Mouse (Mus musculus) adrenal gland, postnatal 14 days (tissue): ENCODE measurements around the gene Gdf5. TPM values are rescaled to one million over a fixed set of nuclear protein-coding genes. Genes with fewer than 3 reads are reported as not detected.
"Not testable (repeated sequence)": the region's sequence is repeated elsewhere in the genome, so short reads cannot be mapped to it uniquely, and the experiment has no call there.

ENCODE experiments used
- DNase-seq: peaks from one replicate; pipeline ENCODE4 v3.0.0; 2021; ENCODE audit warnings: mixed read lengths
- total RNA-seq: library from RNA; stranded (reverse); gene quantifications from 2 replicates; pipeline ENCODE4 v1.2.3, GENCODE M21; 2021

Gdf5 gene
- total RNA-seq, 1 experiment from 2014 or later: 1.1 TPM

DNA sequence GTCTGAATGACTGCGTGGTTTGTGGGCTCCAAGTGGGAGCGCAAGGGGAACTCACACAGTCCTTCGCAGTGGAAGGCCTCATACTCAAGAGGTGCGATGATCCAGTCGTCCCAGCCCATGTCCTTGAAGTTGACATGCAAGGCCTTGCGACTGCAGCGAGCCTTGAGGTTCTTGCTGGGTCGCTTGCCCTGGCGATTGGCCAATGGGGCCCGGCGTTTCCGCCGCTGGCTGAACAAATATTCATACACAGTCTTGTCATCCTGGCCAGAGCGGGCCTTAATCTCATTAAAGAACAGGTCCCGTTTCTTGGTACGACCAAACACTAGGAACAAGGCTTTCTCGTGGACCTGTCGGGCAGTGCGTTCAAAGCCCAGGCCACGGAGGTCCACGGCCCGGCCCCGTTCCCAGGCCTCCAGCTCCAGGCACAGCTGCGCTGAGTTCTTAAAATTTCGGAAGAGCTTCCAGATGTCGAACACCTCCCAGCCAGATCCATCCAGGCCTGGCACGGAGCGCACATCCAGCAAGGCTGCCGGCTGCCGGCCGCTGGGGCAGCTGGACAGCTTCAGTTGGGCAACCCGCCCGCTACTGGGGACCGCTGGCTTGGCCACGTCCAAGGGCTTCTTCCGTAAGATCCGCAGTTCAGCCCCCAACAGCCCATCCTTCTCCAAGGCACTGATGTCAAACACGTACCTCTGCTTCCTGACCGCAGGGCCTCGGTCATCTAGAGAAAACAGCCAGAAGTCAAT is 3.3 kb downstream of the Gdf5 start:
- peak; percentile 87 for DNase-seq

DNA sequence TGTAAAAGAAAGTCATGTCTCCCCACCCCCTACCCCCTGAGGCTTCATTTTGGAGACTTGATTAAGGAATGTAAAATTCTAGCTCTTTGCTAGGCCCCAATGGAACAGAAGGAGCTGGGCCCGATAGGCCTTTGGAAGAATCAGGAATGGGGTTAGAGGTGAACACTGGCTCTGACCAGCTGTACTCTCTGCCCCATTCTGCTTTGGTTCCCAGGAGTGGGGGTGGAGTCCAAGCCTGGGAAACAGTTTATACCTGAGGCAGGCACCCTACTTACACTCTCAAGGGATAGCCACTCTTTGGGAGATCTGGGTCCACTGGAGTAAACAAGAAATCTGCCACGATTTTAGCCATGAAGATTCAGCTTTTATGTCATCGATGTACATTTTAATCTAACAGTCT is 4.5 kb downstream of the Gdf5 start, which contains the start of gene Gm15557:
Gene Gm15557, plus strand, starts transcription at position 48 of the 400 bp plus-strand sequence.
- no peak for DNase-seq

- peak; percentile 23 for DNase-seq
Measured at GRCm38 (mm10) chr2:155939897-155940529, 5.2 kb downstream of the Gdf5 start.

DNA sequence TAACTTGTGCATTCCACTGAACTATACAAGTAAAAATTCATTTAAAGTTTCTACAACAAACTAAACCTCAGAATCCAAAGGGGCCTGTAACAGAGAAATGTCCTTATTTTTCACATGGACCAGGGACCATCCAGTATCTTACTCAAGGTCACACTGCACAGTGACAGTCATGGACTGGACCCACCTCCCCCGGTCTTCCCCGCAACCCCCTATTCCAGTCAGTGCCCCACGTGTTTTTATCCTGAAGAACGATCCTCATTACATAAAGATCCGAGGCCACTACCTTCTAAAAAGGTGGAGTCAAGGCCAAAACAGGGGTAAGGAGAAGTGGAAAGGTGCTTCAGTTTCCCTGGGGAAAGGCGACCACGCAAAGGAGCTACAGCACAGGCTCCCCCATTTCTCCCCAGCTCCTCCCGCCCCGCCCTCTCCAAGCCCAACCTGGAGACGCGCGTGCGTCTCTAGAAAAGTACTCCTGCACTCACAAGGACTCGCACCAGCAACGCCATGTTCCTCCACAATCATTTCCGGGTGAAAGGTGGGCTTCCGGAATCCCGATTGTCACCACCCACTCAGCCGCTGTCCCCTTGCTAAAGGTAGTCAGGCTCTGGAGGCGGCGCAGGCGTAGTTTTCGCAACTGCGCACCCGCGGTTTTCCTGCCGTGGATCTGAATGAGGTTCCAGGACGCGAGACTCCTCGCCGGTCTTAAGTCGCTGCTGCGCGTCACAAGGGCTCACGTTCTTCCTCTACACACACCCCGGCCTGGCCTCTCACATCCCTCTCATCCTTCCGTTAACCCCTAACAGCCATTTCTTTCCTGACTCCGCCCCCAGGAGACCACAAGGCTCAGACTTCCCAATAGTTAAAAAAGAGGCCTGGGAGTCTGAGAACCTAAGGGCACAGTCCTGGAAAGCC is 15.4 kb downstream of the Gdf5 start, which contains the start of gene Uqcc1:
Gene Uqcc1, minus strand, starts transcription at position 780 of the 912 bp plus-strand sequence.
- peak; percentile 96 for DNase-seq

GRCm38 (mm10) chr2:155928711-155929345 is 16.3 kb downstream of the Gdf5 start:
- DNase-seq: no peak

DNA sequence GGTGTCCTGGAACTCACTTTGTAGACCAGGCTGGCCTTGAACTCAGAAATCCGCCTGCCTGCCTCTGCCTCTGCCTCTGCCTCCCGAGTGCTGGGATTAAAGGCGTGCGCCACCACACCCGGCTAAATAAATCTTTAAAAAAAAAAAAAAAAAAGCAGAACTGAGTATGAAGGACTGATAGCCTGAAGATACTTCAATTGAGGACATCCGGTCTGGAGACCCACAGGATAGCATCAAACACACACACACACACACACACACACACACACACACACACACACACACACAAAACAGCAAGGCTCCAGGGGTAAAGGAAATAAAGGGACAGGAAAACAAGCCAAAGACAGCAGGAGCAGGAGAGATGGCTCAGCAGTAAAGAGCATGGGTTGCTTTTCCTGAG is 20.0 kb downstream of the Gdf5 start:
- DNase-seq: not testable (repeated sequence)

DNA sequence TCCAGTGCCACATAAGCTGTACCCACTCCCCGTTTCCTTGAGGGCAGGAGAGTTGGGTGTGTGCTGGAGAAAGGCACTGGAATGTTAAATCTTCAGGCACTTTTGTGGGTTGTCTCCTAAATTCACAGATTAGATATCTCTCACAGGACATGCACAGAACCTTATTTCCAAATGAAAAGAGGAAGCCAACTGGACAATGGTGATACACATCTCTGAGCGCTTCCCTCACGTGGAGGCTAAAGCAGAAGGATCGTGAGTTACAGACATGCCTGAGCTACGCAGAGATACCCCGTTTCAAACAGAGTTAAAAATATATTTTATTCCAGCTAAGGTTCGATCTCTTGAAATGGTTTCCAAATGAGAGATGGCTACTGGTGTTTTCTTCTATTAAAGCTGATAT is 22.0 kb downstream of the Gdf5 start:
- DNase-seq: no peak

DNA sequence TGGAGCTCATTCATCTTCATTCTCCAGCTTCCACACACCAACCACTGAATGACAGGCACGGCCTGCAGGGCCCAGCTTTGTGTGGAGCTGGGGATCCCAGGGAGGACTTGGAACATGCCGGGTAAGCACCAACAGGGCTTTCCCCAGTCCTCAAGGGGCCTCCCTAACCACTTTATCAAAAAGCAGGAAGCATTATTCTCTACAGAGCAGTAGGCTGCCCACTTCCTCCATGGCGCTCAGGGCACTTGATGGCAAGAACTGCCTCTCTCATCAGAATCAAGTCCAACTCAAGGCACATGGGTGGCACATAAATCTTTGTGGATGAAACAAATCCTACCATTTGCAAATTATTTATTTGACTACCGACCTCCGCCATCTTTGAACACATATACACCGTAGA is 30.5 kb downstream of the Gdf5 start:
- DNase-seq: no peak

DNA sequence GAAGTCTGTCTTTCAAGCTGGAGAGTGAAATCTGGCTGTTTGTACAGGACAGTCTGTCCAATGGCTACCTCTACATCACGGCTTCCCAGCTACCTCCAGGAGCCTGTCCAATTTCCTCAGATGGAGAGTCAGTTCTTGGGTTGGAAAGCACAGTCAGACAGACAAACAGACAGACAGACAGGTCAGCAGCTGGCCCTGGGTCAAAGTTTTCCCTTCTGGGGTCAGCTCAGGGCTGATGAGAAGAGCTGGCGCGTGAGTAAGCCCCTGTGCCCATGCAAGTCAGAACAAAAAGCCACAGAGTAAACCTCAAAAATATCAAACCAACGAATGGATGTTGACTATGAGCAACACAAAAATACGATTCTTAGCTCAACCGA is 41.5 kb downstream of the Gdf5 start:
- DNase-seq: no peak

GRCm38 (mm10) chr2:155902989-155903631 is 42.1 kb downstream of the Gdf5 start:
- no peak for DNase-seq

- no peak for DNase-seq
Measured at GRCm38 (mm10) chr2:155895046-155895735, 50.0 kb downstream of the Gdf5 start.

- DNase-seq: no peak
Measured at GRCm38 (mm10) chr2:155894307-155895045, 50.7 kb downstream of the Gdf5 start.

Other genes with a start within 250 kb of the Gdf5 start
- 35.1 and 37.9 TPM in 2 replicates for gene Edem2, start 215.9 kb downstream of the Gdf5 start, total RNA-seq
- gene Gm17581, start 209.5 kb downstream of the Gdf5 start, total RNA-seq: not detected in 2 replicates
- gene Procr, start 194.2 kb downstream of the Gdf5 start, total RNA-seq: 38.3 and 52.9 TPM in 2 replicates
- 2.6 and 3.4 TPM in 2 replicates for gene Mmp24, start 170.0 kb downstream of the Gdf5 start, total RNA-seq
- gene BC029722, start 125.9 kb downstream of the Gdf5 start, total RNA-seq: 81.1 and 87.2 TPM in 2 replicates
- gene Eif6, start 118.4 kb downstream of the Gdf5 start, total RNA-seq: 113 and 133 TPM in 2 replicates
- gene Fam83c, start 110.5 kb downstream of the Gdf5 start, total RNA-seq: not detected in 2 replicates
- gene Uqcc1, start 15.1 kb downstream of the Gdf5 start, total RNA-seq: 141 and 154 TPM in 2 replicates
- not detected in 2 replicates for gene Gm15557, start 4.6 kb downstream of the Gdf5 start, total RNA-seq
- gene Cep250, start 11.1 kb upstream of the Gdf5 start, total RNA-seq: 13.1 and 14.9 TPM in 2 replicates
- gene 6430550D23Rik, start 62.6 kb upstream of the Gdf5 start, total RNA-seq: 2.9 and 4.0 TPM in 2 replicates
- 179 and 180 TPM in 2 replicates for gene Ergic3, start 62.7 kb upstream of the Gdf5 start, total RNA-seq
- gene Fer1l4, start 107.6 kb upstream of the Gdf5 start, total RNA-seq: not detected in 2 replicates
- 4.2 and 6.0 TPM in 2 replicates for gene Spag4, start 119.8 kb upstream of the Gdf5 start, total RNA-seq
- gene Cpne1, start 166.6 kb upstream of the Gdf5 start, total RNA-seq: 42.4 and 48.1 TPM in 2 replicates
- gene Rbm12, start 166.6 kb upstream of the Gdf5 start, total RNA-seq: 30.4 and 32.4 TPM in 2 replicates
- gene Gm28036, start 181.7 kb upstream of the Gdf5 start, total RNA-seq: 18.3 and 23.2 TPM in 2 replicates
- gene Romo1, start 198.7 kb upstream of the Gdf5 start, total RNA-seq: 378 and 386 TPM in 2 replicates
- gene Nfs1, start 198.8 kb upstream of the Gdf5 start, total RNA-seq: 71.2 and 77.5 TPM in 2 replicates
- 338 and 382 TPM in 2 replicates for gene Rbm39, start 234.9 kb upstream of the Gdf5 start, total RNA-seq